ENCODE assay signal across 14 mouse cellular contexts in the genomic region with DNA sequence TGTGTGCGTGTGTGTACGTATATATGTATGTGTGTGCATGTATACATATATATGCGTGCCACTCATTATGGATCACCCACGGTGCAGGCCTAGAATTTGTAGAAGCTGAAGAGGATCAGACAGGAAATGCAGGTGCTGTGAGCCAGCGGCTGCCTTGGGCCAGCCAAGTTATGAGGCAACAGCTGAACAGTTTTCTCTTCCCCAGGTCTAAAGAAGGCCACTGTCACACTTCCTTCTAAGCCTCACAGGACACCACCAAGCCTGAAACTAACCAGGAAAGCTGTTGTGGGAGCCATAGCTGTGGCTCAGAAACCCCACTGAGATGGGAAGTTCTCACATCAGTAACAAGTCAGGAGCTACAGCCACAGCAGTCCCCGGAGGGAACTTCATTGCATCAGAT.
"Had no signal": no experiment of that assay in that cellular context is flagged by ENCODE, and none has a peak within 500 bp of the region (broad histone marks: within the 10 kb centered on the region; RNA-seq: fewer than 3 reads in every experiment).

No protein-coding gene starts in this region.

- H3K4me3 ChIP-seq: intestine, embryonic 15.5 days; kidney, embryonic 15.5 days; limb, embryonic 10.5 days; megakaryocyte, embryonic 14.5 days; midbrain, embryonic 15.5 days; neural tube, embryonic 12.5 days; stomach, embryonic 15.5 days had no signal

- H3K27me3 ChIP-seq: intestine, embryonic 15.5 days; megakaryocyte, embryonic 14.5 days; midbrain, embryonic 15.5 days; neural tube, embryonic 12.5 days; stomach, embryonic 15.5 days had no signal

- H3K36me3 ChIP-seq: intestine, embryonic 15.5 days; kidney, embryonic 15.5 days; midbrain, embryonic 15.5 days; neural tube, embryonic 12.5 days; stomach, embryonic 15.5 days had no signal

- DNase-seq: kidney, adult 18-20 months; kidney, postnatal 14 days; lung, adult 2 months; lung, postnatal 36 days; retina, postnatal 1 day had no signal

- H3K9ac ChIP-seq: intestine, embryonic 15.5 days; kidney, embryonic 15.5 days; liver, embryonic 14.5 days; midbrain, embryonic 15.5 days; neural tube, embryonic 12.5 days; stomach, embryonic 15.5 days had no signal

- ATAC-seq: intestine, embryonic 15.5 days; lung, postnatal 0 days; midbrain, embryonic 15.5 days had no signal

- H3K4me1 ChIP-seq: kidney, embryonic 15.5 days; limb, embryonic 10.5 days; midbrain, embryonic 15.5 days; neural tube, embryonic 12.5 days; stomach, embryonic 15.5 days had no signal

- H3K27ac ChIP-seq: intestine, embryonic 15.5 days; kidney, embryonic 15.5 days; limb, embryonic 10.5 days; liver, embryonic 14.5 days; midbrain, embryonic 15.5 days; neural tube, embryonic 12.5 days; stomach, embryonic 15.5 days had no signal
